Mouse (Mus musculus): Measurements from ENCODE around the gene Wdr18. TPM values are rescaled to one million over a fixed set of nuclear protein-coding genes. Genes with fewer than 3 reads are reported as not detected.

Wdr18 gene
- polyA plus RNA-seq, 1 experiment from 2014 or later = 84.5 TPM

- Histone ChIP-seq H3K4me1 (peaks cover 10% of the 10 kb centered on the region), H3K9me3 (no peaks in the 10 kb centered on the region), H3K9ac (no peak overlapping the region), H3K36me3 (peaks cover 15% of the 10 kb centered on the region), H3K4me2 (replicated peaks) (no peak overlapping the region), H3K27ac (no peak overlapping the region), H3K4me3 (no peak overlapping the region), H3K27me3 (replicated peaks) (peaks cover 87% of the 10 kb centered on the region)
- WGBS = 83% methylated on average over 10 of the region's 10 CpGs
- no peak for ATAC-seq (ENCODE audit: low FRiP score, low read depth)
These were observed 57.0 kb downstream of the Wdr18 start for GRCm38 (mm10) chr10:80016931-80017330.

DNA sequence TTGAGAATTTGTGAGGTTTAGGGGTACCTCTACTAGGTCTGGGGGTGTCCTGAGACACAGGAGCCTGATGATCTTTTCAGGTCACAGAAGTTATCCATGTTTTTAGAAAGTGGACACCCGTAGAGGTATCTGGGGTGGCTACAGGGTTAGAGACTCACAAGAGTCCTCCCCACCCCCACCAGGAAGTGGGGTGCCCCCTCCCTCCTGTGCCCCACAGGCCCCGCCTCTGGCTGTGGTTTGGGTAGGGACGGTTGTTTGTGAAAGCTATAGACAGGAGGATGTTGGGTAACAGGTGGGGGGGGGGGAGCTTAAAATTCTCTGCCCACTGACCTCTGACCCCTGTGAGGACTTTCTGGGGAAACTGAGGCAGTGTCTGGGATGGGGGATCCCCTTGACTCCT, 57.4 kb downstream of the Wdr18 start:
- no peak overlapping the region for H3K27ac ChIP-seq
- H3K27me3 ChIP-seq (replicated peaks) = peaks cover 83% of the 10 kb centered on the region
- no peak overlapping the region for H3K4me2 ChIP-seq (replicated peaks)
- H3K4me3 ChIP-seq = no peak overlapping the region
- peaks cover 10% of the 10 kb centered on the region for H3K4me1 ChIP-seq
- no peaks in the 10 kb centered on the region for H3K9me3 ChIP-seq
- no peak for ATAC-seq (ENCODE audit: low FRiP score, low read depth)
- H3K36me3 ChIP-seq = peaks cover 12% of the 10 kb centered on the region; the same call in 1 of the 2 replicates
- WGBS = 63% methylated on average over 3 of the region's 3 CpGs
- H3K9ac ChIP-seq = no peak overlapping the region

GRCm38 (mm10) chr10:80017771-80018170, 57.8 kb downstream of the Wdr18 start:
- peaks cover 78% of the 10 kb centered on the region for H3K27me3 ChIP-seq (replicated peaks)
- WGBS = 77% methylated on average over 14 of the region's 14 CpGs

DNA sequence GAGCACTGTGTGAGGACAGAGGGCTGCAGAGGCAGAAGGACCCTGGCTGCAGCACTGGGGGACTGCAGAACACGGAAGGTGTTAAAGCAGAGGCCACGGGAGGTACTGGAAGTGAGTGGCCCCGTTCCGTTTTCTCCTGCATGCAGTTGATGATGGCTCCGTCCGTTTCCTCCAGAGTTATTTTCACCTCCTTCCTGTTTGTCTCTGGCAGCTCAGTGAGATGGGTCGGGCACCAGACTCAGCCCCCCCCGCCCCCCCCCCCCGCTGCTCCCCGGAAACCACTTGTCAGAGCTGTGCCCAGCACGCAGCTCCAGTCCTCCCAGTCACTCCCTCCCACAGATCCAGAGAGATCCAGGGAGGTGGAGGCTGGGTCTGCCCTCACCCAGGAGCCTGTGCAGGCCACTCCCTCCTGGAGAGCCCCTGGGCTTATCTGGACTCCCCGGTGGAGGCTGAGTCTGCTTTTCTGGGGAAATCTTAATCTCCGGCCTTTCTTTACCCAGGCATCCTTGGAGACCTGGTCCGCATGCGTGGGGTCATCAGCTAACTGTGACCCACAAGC, 58.9 kb downstream of the Wdr18 start:
- ATAC-seq (ENCODE audit: low FRiP score, low read depth) = no peak
- no peaks in the 10 kb centered on the region for H3K9me3 ChIP-seq
- H3K4me2 ChIP-seq (replicated peaks) = 0 out of 2 replicates have a peak overlapping the region, but pooled peaks have one; percentile 40
- 0 out of 2 replicates have a peak overlapping the region, but pooled peaks have one; percentile 3 for H3K9ac ChIP-seq
- 0 out of 2 replicates have a peak, but pooled peaks cover 7% of the 10 kb centered on the region for H3K36me3 ChIP-seq
- no peak overlapping the region for H3K4me3 ChIP-seq
- 10% methylated on average over 14 of the region's 15 CpGs for WGBS
- no peak overlapping the region for H3K27ac ChIP-seq
- peaks cover 68% of the 10 kb centered on the region for H3K27me3 ChIP-seq (replicated peaks)
- peaks cover 10% of the 10 kb centered on the region for H3K4me1 ChIP-seq

More at GRCm38 (mm10) chr10:80017771-80018170, 57.8 kb downstream of the Wdr18 start:
- H3K4me2 ChIP-seq (replicated peaks) = no peak overlapping the region
- ATAC-seq (ENCODE audit: low FRiP score, low read depth) = no peak
- H3K9me3 ChIP-seq = no peaks in the 10 kb centered on the region
- no peak overlapping the region for H3K4me3 ChIP-seq
- no peak overlapping the region for H3K9ac ChIP-seq
- H3K27ac ChIP-seq = no peak overlapping the region
- H3K36me3 ChIP-seq = peaks cover 12% of the 10 kb centered on the region; the same call in 1 of the 2 replicates
- H3K4me1 ChIP-seq = peaks cover 10% of the 10 kb centered on the region

- Histone ChIP-seq H3K4me2 (replicated peaks) (peak overlapping the region; percentile 40), H3K9me3 (no peaks in the 10 kb centered on the region), H3K27me3 (replicated peaks) (peaks cover 60% of the 10 kb centered on the region), H3K4me3 (no peak overlapping the region; the same call in 1 of the 2 replicates), H3K4me1 (peaks cover 10% of the 10 kb centered on the region), H3K27ac (no peak overlapping the region), H3K9ac (peak overlapping the region; percentile 17; the same call in 1 of the 2 replicates), H3K36me3 (no peaks in the 10 kb centered on the region)
- ATAC-seq (ENCODE audit: low FRiP score, low read depth) = no peak
- 6% methylated on average over 20 of the region's 20 CpGs for WGBS
These were observed 59.6 kb downstream of the Wdr18 start for GRCm38 (mm10) chr10:80019471-80020131.

Other genes with a start within 250 kb of the Wdr18 start
- 0.61 and 0.79 TPM in 2 replicates for gene Hcn2, start 243.5 kb upstream of the Wdr18 start, polyA plus RNA-seq (2016; fragmentation: Nextera tagmentation; extraction: Ambion mirVana)
- 44.7 and 44.9 TPM in 2 replicates for gene Polrmt, start 213.6 kb upstream of the Wdr18 start, polyA plus RNA-seq (2016; fragmentation: Nextera tagmentation; extraction: Ambion mirVana)
- 0.55 and 1.2 TPM in 2 replicates for gene Fgf22, start 205.1 kb upstream of the Wdr18 start, polyA plus RNA-seq (2016; fragmentation: Nextera tagmentation; extraction: Ambion mirVana)
- 115 and 118 TPM in 2 replicates for gene Rnf126, start 193.2 kb upstream of the Wdr18 start, polyA plus RNA-seq (2016; fragmentation: Nextera tagmentation; extraction: Ambion mirVana)
- gene Fstl3, start 182.9 kb upstream of the Wdr18 start, polyA plus RNA-seq (2016; fragmentation: Nextera tagmentation; extraction: Ambion mirVana) = 1.5 and 2.0 TPM in 2 replicates
- 0.16 and 0.42 TPM in 2 replicates for gene Prss57, start 169.2 kb upstream of the Wdr18 start, polyA plus RNA-seq (2016; fragmentation: Nextera tagmentation; extraction: Ambion mirVana)
- 196 and 205 TPM in 2 replicates for gene Palm, start 166.6 kb upstream of the Wdr18 start, polyA plus RNA-seq (2016; fragmentation: Nextera tagmentation; extraction: Ambion mirVana)
- gene Misp, start 139.2 kb upstream of the Wdr18 start, polyA plus RNA-seq (2016; fragmentation: Nextera tagmentation; extraction: Ambion mirVana) = 1.6 and 2.3 TPM in 2 replicates
- gene Ptbp1, start 105.7 kb upstream of the Wdr18 start, polyA plus RNA-seq (2016; fragmentation: Nextera tagmentation; extraction: Ambion mirVana) = 180 and 189 TPM in 2 replicates
- 12.6 and 15.5 TPM in 2 replicates for gene Prtn3, start 85.7 kb upstream of the Wdr18 start, polyA plus RNA-seq (2016; fragmentation: Nextera tagmentation; extraction: Ambion mirVana)
- 296 and 301 TPM in 2 replicates for gene Plppr3, start 85.5 kb upstream of the Wdr18 start, polyA plus RNA-seq (2016; fragmentation: Nextera tagmentation; extraction: Ambion mirVana)
- 0.34 and 0.53 TPM in 2 replicates for gene Elane, start 73.9 kb upstream of the Wdr18 start, polyA plus RNA-seq (2016; fragmentation: Nextera tagmentation; extraction: Ambion mirVana)
- gene Cfd, start 69.3 kb upstream of the Wdr18 start, polyA plus RNA-seq (2016; fragmentation: Nextera tagmentation; extraction: Ambion mirVana) = not detected in 2 replicates
- 60.5 and 62.6 TPM in 2 replicates for gene Med16, start 51.2 kb upstream of the Wdr18 start, polyA plus RNA-seq (2016; fragmentation: Nextera tagmentation; extraction: Ambion mirVana)
- 28.4 and 40.5 TPM in 2 replicates for gene Gm26602, start 49.3 kb upstream of the Wdr18 start, polyA plus RNA-seq (2016; fragmentation: Nextera tagmentation; extraction: Ambion mirVana)
- 1.1 and 1.3 TPM in 2 replicates for gene Kiss1r, start 43.2 kb upstream of the Wdr18 start, polyA plus RNA-seq (2016; fragmentation: Nextera tagmentation; extraction: Ambion mirVana)
- 185 and 186 TPM in 2 replicates for gene R3hdm4, start 38.9 kb upstream of the Wdr18 start, polyA plus RNA-seq (2016; fragmentation: Nextera tagmentation; extraction: Ambion mirVana)
- 4.9 and 7.7 TPM in 2 replicates for gene Arid3a, start 33.1 kb upstream of the Wdr18 start, polyA plus RNA-seq (2016; fragmentation: Nextera tagmentation; extraction: Ambion mirVana)
- gene Grin3b, start 10.6 kb downstream of the Wdr18 start, polyA plus RNA-seq (2016; fragmentation: Nextera tagmentation; extraction: Ambion mirVana) = 0.24 and 0.40 TPM in 2 replicates
- gene Tmem259, start 24.2 kb downstream of the Wdr18 start, polyA plus RNA-seq (2016; fragmentation: Nextera tagmentation; extraction: Ambion mirVana) = 26.3 and 27.7 TPM in 2 replicates
- gene Cnn2, start 28.4 kb downstream of the Wdr18 start, polyA plus RNA-seq (2016; fragmentation: Nextera tagmentation; extraction: Ambion mirVana) = 106 and 107 TPM in 2 replicates
- gene Abca7, start 36.3 kb downstream of the Wdr18 start, polyA plus RNA-seq (2016; fragmentation: Nextera tagmentation; extraction: Ambion mirVana) = 9.9 and 10.7 TPM in 2 replicates
- 4.3 and 4.7 TPM in 2 replicates for gene Arhgap45, start 56.5 kb downstream of the Wdr18 start, polyA plus RNA-seq (2016; fragmentation: Nextera tagmentation; extraction: Ambion mirVana)
- 160 and 166 TPM in 2 replicates for gene Polr2e, start 79.6 kb downstream of the Wdr18 start, polyA plus RNA-seq (2016; fragmentation: Nextera tagmentation; extraction: Ambion mirVana)
- gene Gpx4, start 87.0 kb downstream of the Wdr18 start, polyA plus RNA-seq (2016; fragmentation: Nextera tagmentation; extraction: Ambion mirVana) = 499 and 515 TPM in 2 replicates
- gene Sbno2, start 145.4 kb downstream of the Wdr18 start, polyA plus RNA-seq (2016; fragmentation: Nextera tagmentation; extraction: Ambion mirVana) = 15.1 and 15.4 TPM in 2 replicates
- 17.4 and 23.9 TPM in 2 replicates for gene Stk11, start 155.7 kb downstream of the Wdr18 start, polyA plus RNA-seq (2016; fragmentation: Nextera tagmentation; extraction: Ambion mirVana)
- 396 and 422 TPM in 2 replicates for gene Atp5d, start 178.5 kb downstream of the Wdr18 start, polyA plus RNA-seq (2016; fragmentation: Nextera tagmentation; extraction: Ambion mirVana)
- gene Cbarp, start 180.7 kb downstream of the Wdr18 start, polyA plus RNA-seq (2016; fragmentation: Nextera tagmentation; extraction: Ambion mirVana) = 26.5 and 27.3 TPM in 2 replicates
- 40.8 and 45.1 TPM in 2 replicates for gene Midn, start 188.1 kb downstream of the Wdr18 start, polyA plus RNA-seq (2016; fragmentation: Nextera tagmentation; extraction: Ambion mirVana)
- gene Cirbp, start 205.8 kb downstream of the Wdr18 start, polyA plus RNA-seq (2016; fragmentation: Nextera tagmentation; extraction: Ambion mirVana) = 262 and 273 TPM in 2 replicates
- 14.9 and 15.7 TPM in 2 replicates for gene 1600002K03Rik, start 212.8 kb downstream of the Wdr18 start, polyA plus RNA-seq (2016; fragmentation: Nextera tagmentation; extraction: Ambion mirVana)
- 47.9 and 48.0 TPM in 2 replicates for gene Efna2, start 219.3 kb downstream of the Wdr18 start, polyA plus RNA-seq (2016; fragmentation: Nextera tagmentation; extraction: Ambion mirVana)